Mouse (Mus musculus): ENCODE data around the gene Opcml. TPM values are rescaled to one million over a fixed set of nuclear protein-coding genes. Genes with fewer than 3 reads are reported as not detected.

Gene Opcml
- total RNA-seq, 1 experiment = 0.49 TPM

DNA sequence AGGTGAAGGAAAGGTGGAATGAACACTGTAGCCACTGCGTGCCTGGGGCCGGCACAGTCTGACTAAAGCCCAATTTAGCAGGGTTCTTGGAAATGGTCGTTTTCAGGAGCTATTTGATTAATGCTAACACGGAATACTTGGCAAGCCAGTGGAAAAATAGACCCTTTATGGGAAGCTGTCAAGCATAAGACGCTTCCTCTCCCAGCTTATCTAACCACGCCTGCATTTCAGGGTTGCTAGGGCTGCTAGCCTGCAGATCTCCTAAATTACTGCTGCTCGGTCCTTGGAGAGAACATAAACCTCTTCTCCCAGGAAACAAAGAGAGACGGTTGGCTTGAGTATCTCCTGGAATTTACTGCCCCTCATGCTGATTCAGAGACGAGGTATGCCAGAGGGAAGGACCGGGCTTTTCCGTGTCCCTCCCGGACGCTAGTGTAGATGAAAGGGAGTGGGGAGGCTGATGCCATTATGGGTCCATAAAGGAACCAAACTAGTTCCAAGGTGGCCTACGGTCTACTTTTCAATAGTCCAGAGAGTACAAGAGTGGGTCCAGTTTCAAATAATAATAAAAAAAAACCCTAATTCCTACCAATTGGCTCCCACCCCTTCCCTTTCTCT is 772.6 kb downstream of the Opcml start:
- DNase-seq (ENCODE audit: low read depth, low spot score) = no peak
- TF ChIP-seq CHD2 (IDR thresholded peaks at IDR 0.05; ENCODE audit: low read depth, low read length) (no peak), ZC3H11A (IDR thresholded peaks at IDR 0.05; ENCODE audit: borderline replicate concordance, low read depth, low read length) (no peak), ZNF384 (IDR thresholded peaks at IDR 0.05; ENCODE audit: low read depth, low read length) (no peak), HCFC1 (IDR thresholded peaks at IDR 0.05; ENCODE audit: borderline replicate concordance, insufficient read depth, low read length) (no peak), MAFK (IDR thresholded peaks at IDR 0.05; ENCODE audit: insufficient read depth, low read depth, low read length) (no peak)
- H3K9me3 ChIP-seq (ENCODE audit: control insufficient read depth, insufficient read depth, low read depth, low read length) = no peaks in the 10 kb centered on the region

DNA sequence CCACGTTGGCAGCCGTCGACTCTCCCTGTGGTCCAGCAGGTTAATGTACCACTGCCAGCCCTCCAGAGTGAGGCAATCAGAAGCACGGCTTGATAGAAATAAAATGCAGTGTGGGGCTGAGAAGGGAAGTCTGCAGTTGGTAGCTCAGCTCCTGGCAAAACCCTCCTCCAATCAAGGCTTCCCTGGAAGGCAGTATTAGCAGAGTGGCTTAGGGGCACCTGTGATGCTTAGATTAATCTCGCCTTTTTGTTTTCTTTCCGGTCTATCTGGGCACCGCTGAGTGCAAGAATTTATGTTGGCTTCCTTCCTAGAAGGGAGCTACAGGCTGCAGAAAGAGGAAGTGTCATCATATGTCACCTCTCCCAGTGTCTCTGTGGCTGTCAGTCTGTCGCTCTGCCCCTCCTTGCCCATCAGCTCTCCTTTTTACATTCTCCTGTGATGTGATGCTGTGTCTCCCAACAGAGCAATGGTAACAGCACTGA is 778.5 kb downstream of the Opcml start:
- TF ChIP-seq HCFC1 (IDR thresholded peaks at IDR 0.05; ENCODE audit: borderline replicate concordance, insufficient read depth, low read length) (no peak), ZC3H11A (IDR thresholded peaks at IDR 0.05; ENCODE audit: borderline replicate concordance, low read depth, low read length) (no peak), CHD2 (IDR thresholded peaks at IDR 0.05; ENCODE audit: low read depth, low read length) (no peak), MAFK (IDR thresholded peaks at IDR 0.05; ENCODE audit: insufficient read depth, low read depth, low read length) (no peak), ZNF384 (IDR thresholded peaks at IDR 0.05; ENCODE audit: low read depth, low read length) (no peak)
- in situ Hi-C loops (cut with MboI; ENCODE audit: low sequenced_read_pairs in 2 of 2, unreplicated experiment in 2 of 2) = no loop called here
- Histone ChIP-seq H3K4me3 (ENCODE audit: insufficient read depth in 1 of 2, low read depth in 1 of 2, low read length in 2 of 2, poor library complexity in 1 of 2, severe bottlenecking in 1 of 2) (no peak overlapping the region), H3K9ac (ENCODE audit: insufficient read depth, low read depth, low read length, poor library complexity, severe bottlenecking) (no peak overlapping the region), H3K27ac (ENCODE audit: insufficient read depth, low read depth, low read length, poor library complexity, severe bottlenecking) (no peak overlapping the region), H3K36me3 (ENCODE audit: control insufficient read depth, insufficient read depth, low read length, poor library complexity, severe bottlenecking) (no peaks in the 10 kb centered on the region), H3K4me1 (ENCODE audit: control insufficient read depth in 2 of 2, insufficient read depth in 2 of 2, low read length in 2 of 2, poor library complexity in 1 of 2) (peaks cover 2 to 3% of the 10 kb centered on the region in 2 experiments; a peak in 2 of 4 replicates), H3K9me3 (ENCODE audit: control insufficient read depth, insufficient read depth, low read depth, low read length) (no peaks in the 10 kb centered on the region)
- no peak for DNase-seq (ENCODE audit: low read depth, low spot score)

More for the DNA sequence above, 772.6 kb downstream of the Opcml start:
- Histone ChIP-seq H3K4me3 (ENCODE audit: insufficient read depth in 1 of 2, low read depth in 1 of 2, low read length in 2 of 2, poor library complexity in 1 of 2, severe bottlenecking in 1 of 2) (no peak overlapping the region), H3K9ac (ENCODE audit: insufficient read depth, low read depth, low read length, poor library complexity, severe bottlenecking) (no peak overlapping the region), H3K36me3 (ENCODE audit: control insufficient read depth, insufficient read depth, low read length, poor library complexity, severe bottlenecking) (no peaks in the 10 kb centered on the region), H3K27ac (ENCODE audit: insufficient read depth, low read depth, low read length, poor library complexity, severe bottlenecking) (no peak overlapping the region), H3K4me1 (ENCODE audit: control insufficient read depth in 2 of 2, insufficient read depth in 2 of 2, low read length in 2 of 2, poor library complexity in 1 of 2) (no peaks in the 10 kb centered on the region)
- in situ Hi-C loops (cut with MboI; ENCODE audit: low sequenced_read_pairs in 2 of 2, unreplicated experiment in 2 of 2) = no loop called here

DNA sequence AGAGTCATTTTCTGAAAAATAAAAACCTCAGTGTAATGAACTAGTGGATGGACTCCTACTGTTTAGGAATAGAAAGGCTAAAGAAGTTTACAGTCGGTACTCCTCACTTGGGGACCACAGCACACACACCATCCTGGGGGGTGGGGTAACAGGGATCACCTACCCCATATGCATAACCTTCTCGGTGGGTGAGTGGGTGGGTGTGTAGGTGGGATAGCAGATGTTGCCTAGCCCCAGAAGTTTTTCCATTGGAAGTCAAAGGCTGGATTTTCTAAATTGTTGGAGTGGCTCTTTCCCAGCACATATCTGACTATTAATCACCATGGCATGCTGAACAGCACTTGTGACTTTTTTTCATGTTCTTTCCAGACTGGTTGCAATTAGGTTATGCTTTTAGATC is 779.2 kb downstream of the Opcml start:
- no peak overlapping the region for H3K4me3 ChIP-seq (ENCODE audit: insufficient read depth in 1 of 2, low read depth in 1 of 2, low read length in 2 of 2, poor library complexity in 1 of 2, severe bottlenecking in 1 of 2)
- DNase-seq (ENCODE audit: low read depth, low spot score) = no peak
- H3K9me3 ChIP-seq (ENCODE audit: control insufficient read depth, insufficient read depth, low read depth, low read length) = no peaks in the 10 kb centered on the region
- in situ Hi-C loops (cut with MboI; ENCODE audit: low sequenced_read_pairs in 2 of 2, unreplicated experiment in 2 of 2) = no loop called here
- no peak overlapping the region for H3K27ac ChIP-seq (ENCODE audit: insufficient read depth, low read depth, low read length, poor library complexity, severe bottlenecking)
- no peak for TF ChIP-seq MAFK (IDR thresholded peaks at IDR 0.05; ENCODE audit: insufficient read depth, low read depth, low read length)
- no peak for TF ChIP-seq HCFC1 (IDR thresholded peaks at IDR 0.05; ENCODE audit: borderline replicate concordance, insufficient read depth, low read length)
- no peak for TF ChIP-seq ZNF384 (IDR thresholded peaks at IDR 0.05; ENCODE audit: low read depth, low read length)
- no peak for TF ChIP-seq ZC3H11A (IDR thresholded peaks at IDR 0.05; ENCODE audit: borderline replicate concordance, low read depth, low read length)
- no peak for TF ChIP-seq CHD2 (IDR thresholded peaks at IDR 0.05; ENCODE audit: low read depth, low read length)
- no peaks in the 10 kb centered on the region for H3K36me3 ChIP-seq (ENCODE audit: control insufficient read depth, insufficient read depth, low read length, poor library complexity, severe bottlenecking)
- H3K9ac ChIP-seq (ENCODE audit: insufficient read depth, low read depth, low read length, poor library complexity, severe bottlenecking) = no peak overlapping the region
- H3K4me1 ChIP-seq (ENCODE audit: control insufficient read depth in 2 of 2, insufficient read depth in 2 of 2, low read length in 2 of 2, poor library complexity in 1 of 2) = peaks cover 2 to 3% of the 10 kb centered on the region in 2 experiments; a peak in 2 of 4 replicates

DNA sequence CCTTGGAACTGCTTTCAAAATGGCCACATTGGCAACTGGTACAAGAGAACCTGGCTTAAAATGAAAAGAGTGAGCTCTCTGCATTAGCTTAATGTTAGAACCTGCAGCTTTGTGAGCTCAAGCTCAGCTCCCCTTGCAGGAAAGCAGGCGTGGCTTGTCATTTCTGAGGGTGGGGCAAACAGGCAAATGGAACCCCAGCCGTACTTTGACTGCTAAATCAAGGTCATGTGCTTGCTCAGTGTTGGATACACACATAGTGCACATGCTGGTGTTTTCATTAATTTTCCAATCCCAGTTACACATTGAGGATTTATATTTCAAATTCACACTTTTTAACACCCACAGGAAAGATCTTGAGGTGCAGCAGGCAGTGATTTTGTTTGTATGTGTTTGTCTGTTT is 781.1 kb downstream of the Opcml start:
- Histone ChIP-seq H3K9me3 (ENCODE audit: control insufficient read depth, insufficient read depth, low read depth, low read length) (no peaks in the 10 kb centered on the region), H3K36me3 (ENCODE audit: control insufficient read depth, insufficient read depth, low read length, poor library complexity, severe bottlenecking) (no peaks in the 10 kb centered on the region), H3K27ac (ENCODE audit: insufficient read depth, low read depth, low read length, poor library complexity, severe bottlenecking) (no peak overlapping the region), H3K4me1 (ENCODE audit: control insufficient read depth in 2 of 2, insufficient read depth in 2 of 2, low read length in 2 of 2, poor library complexity in 1 of 2) (peaks cover 2 to 3% of the 10 kb centered on the region in 2 experiments; a peak in 2 of 4 replicates), H3K4me3 (ENCODE audit: insufficient read depth in 1 of 2, low read depth in 1 of 2, low read length in 2 of 2, poor library complexity in 1 of 2, severe bottlenecking in 1 of 2) (no peak overlapping the region), H3K9ac (ENCODE audit: insufficient read depth, low read depth, low read length, poor library complexity, severe bottlenecking) (no peak overlapping the region)
- in situ Hi-C loops (cut with MboI; ENCODE audit: low sequenced_read_pairs in 2 of 2, unreplicated experiment in 2 of 2) = no loop called here
- no peak for TF ChIP-seq MAFK (IDR thresholded peaks at IDR 0.05; ENCODE audit: insufficient read depth, low read depth, low read length)
- TF ChIP-seq CHD2 (IDR thresholded peaks at IDR 0.05; ENCODE audit: low read depth, low read length) = no peak
- TF ChIP-seq HCFC1 (IDR thresholded peaks at IDR 0.05; ENCODE audit: borderline replicate concordance, insufficient read depth, low read length) = no peak
- no peak for TF ChIP-seq ZNF384 (IDR thresholded peaks at IDR 0.05; ENCODE audit: low read depth, low read length)
- no peak for TF ChIP-seq ZC3H11A (IDR thresholded peaks at IDR 0.05; ENCODE audit: borderline replicate concordance, low read depth, low read length)
- no peak for DNase-seq (ENCODE audit: low read depth, low spot score)
